Mouse (Mus musculus): Measurements from ENCODE around the gene Htr5b. TPM values are rescaled to one million over a fixed set of nuclear protein-coding genes. Genes with fewer than 3 reads are reported as not detected.

Htr5b gene
- total RNA-seq (2021) = not detected
- long read RNA-seq, experiment 1 = 0 reads
- long read RNA-seq, experiment 2 = 0 reads

DNA sequence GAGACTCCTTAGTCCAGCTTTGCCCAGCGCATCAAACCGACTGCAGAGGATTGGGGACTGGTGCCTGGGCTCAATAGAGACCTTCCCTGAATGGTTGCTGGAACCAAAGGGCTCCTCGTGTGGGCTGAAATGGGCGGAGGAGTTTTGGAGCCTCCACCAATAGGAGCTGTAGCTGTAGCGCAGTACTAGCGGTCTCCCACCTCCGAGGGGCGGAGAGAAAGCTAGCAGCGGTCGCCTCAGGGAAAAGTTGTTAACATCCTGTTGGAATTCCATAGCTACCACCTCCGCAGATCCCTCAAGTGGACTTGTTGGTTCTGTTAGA, at the start of gene Htr5b:
TSS of gene Htr5b (minus strand) at position 67 of the 322 bp plus-strand sequence.
- intact Hi-C loops (cut with DNase I; ENCODE audit: low total_unique reads) = no loop called here
- DNase-seq = no peak

DNA sequence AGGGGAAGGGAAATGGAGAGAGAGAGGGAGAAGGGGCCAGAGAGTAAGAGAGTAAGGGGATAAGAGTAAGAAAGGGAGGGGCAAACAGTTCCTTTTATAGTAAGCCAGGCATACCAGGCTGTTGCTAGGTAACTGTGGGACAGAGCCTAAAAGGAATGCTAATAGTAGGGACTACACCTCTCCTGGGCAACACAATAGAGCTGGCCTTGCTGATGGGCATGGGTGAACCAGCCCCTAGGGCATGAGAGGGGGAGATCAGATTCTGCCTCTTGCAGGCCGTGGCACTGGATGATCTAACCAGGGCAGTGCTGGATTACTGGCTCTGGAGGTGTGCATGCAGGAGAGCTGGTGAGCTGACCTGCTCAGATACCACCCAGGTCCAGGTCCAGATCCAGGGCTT, 49.2 kb upstream of the Htr5b start:
- DNase-seq = no peak
- intact Hi-C loops (cut with DNase I; ENCODE audit: low total_unique reads) = no loop called here

DNA sequence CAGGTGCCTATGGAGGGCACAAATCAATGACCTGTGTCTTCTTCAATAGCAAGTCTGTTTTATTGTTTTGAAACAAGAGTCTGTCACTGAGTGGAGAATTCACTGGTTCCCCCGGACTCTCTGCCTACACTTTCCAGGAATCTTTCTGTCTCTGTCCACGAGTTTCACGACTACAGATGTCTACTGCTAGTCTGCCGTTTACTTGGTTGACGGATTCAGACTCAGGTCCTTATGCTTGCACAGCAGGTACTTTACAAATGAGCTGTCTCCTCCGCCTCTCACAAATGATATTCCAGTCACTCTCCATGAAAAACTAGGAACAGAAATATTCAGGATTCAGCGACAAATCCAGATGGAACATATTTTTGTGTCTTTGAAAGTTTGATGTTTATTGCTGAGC, 42.3 kb upstream of the Htr5b start:
- intact Hi-C loops (cut with DNase I; ENCODE audit: low total_unique reads) = no loop called here
- no peak for DNase-seq

DNA sequence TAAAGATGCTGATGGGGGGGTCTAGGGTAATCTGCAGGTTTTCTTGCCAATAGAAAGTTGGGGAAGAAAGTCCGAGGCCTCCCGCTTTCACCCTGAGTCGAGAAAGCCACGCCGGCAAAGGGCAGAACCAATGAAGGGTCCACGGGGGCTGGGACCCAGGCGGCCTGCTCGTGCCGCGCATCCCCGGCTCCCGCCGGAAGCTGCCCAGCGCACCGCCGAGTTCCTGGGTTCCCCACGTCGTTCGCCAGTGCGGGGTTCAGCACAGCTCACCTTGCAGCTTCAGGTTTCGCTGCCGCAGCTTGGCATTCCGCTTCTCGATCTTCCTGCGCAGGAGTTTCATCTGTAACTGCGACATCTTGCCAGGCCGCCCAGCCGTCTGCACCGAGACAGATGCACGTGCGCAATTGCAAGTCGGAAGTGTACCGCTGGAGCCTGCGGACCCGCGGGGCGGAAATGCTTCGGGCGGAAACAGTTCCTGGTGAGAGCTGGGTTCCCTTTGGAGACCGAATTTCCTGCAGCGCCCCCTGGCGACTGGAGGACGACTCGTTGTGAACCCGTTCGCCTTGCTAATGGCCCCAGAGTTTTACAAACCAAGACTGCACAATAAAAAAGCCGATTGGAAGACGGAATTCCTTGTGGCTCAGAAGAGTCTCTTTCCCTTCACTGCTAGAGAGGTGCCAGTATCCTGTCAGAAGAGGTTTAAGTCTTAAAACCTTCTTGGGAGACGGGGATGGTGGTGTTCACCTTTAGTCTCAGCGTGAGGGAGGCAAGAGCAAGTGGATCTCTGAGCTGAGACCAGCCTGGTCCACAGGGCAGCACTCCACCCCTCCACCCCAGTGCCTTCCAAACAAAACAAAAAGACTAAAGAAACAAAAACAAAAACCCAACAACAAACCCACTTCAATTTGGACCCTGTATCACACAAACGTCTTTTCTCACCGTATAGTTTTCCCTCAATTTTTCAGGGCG, 39.5 kb upstream of the Htr5b start, which contains the start of gene Ddx18:
TSS of gene Ddx18 (minus strand) at position 469 of the 969 bp plus-strand sequence.
- intact Hi-C loops (cut with DNase I; ENCODE audit: low total_unique reads) = no loop called here
- DNase-seq = peak; percentile 97

GRCm38 (mm10) chr1:121557861-121558260, 29.6 kb upstream of the Htr5b start:
- DNase-seq = no peak
- intact Hi-C loops (cut with DNase I; ENCODE audit: low total_unique reads) = no loop called here

DNA sequence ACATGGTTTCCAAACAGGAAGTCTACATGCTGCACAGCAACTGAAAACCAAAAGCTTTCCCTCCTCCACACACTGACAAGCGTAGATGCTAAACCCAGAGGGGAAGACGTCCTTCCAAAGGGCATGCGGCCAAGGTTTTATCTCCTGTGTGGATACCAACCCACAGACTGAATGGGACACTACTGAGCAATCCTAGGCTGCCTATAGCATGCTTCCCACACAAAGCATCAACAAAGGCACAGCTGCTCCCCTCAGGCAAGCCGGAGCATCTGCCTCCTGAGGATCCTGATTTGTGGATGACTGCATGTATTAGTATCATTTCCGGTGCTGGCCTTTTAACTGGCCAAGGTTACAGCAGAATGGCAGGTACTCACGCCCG, 23.2 kb upstream of the Htr5b start:
- no peak for DNase-seq

DNA sequence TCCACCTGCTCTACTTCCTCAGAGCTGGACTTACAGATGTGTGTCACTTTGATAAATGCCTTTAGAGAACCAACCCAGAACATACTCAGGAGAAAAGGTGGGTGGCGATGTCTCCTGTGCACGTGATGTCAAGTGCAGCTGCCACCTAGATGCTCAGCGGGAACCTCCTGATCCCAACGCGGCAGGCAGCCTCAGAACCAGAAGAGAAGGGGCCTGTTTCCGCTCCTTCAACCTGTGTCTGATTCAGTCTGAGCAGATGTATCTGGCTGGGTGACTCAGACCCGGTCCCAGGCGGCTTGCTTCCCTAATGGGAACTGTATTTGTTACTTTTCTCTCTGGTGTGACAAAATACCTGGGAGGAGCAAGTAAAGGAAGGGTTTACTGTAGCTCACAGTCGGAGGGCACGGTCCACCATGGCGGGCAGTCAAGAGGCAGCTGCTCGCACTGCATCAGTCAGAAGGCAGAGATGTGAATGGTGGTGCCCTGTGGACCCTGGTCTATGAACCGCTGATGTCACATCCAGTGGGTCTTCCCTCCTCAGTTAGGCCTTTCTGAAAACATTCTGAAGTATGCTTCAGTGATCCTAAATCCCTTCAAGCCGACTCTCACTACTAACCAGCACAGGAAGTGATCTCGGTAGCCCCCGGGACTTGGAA, 22.7 kb upstream of the Htr5b start:
- intact Hi-C loops (cut with DNase I; ENCODE audit: low total_unique reads) = no loop called here
- DNase-seq = no peak

More for the DNA sequence above, 23.2 kb upstream of the Htr5b start:
- intact Hi-C loops (cut with DNase I; ENCODE audit: low total_unique reads) = no loop called here

DNA sequence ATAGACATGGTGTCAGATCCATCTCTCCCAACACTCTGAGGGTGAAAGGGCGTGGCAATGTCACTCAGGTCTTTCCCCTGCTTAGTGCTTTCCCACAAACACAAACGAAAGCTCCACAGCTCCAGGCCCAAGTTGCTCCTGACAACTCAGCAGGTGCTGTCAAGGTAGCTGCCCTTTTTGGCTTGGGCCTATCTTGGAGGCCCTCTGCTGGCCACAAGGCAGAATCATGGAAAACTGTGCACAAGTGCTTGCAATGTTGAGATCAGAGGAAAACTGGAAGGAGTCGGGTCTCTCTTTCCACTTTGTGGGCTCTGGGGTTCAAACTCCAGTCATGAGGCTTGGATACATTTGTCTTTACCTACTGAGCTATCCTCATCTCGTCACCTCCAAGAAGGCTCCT, 21.2 kb upstream of the Htr5b start:
- intact Hi-C loops (cut with DNase I; ENCODE audit: low total_unique reads) = loop anchor here (10.0 kb wide), 1 partner anchor 105 kb away; no protein-coding TSS in a partner anchor
- no peak for DNase-seq

DNA sequence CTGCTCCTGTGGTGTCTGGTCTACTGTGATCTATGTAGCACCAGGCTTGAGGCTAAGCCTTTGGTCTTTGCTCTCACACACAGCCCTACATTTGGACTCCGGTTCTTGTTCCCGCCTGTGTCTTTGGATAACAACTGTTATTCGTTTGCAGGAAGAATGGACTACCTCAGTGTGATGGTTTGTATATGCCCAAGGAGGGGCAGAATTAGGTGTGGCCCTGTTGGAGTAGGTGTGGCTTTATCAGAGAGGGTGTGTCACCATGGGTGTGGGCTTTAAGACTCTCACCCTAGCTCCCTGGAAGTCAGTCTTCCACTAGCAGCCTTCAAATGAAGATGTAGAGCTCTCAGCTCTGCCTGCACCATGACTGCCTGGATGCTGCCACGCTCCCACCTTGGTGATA, 20.4 kb upstream of the Htr5b start:
- intact Hi-C loops (cut with DNase I; ENCODE audit: low total_unique reads) = loop anchor here (10.0 kb wide), 1 partner anchor 104 kb away; no protein-coding TSS in a partner anchor
- no peak for DNase-seq

- intact Hi-C loops (cut with DNase I; ENCODE audit: low total_unique reads) = loop anchor here (10.0 kb wide), 1 partner anchor 102 kb away; no protein-coding TSS in a partner anchor
- DNase-seq = no peak
Measured at GRCm38 (mm10) chr1:121546844-121547243, 18.6 kb upstream of the Htr5b start.

- intact Hi-C loops (cut with DNase I; ENCODE audit: low total_unique reads) = loop anchor here (10.0 kb wide), 1 partner anchor 96 kb away; no protein-coding TSS in a partner anchor
- DNase-seq = no peak
Measured at GRCm38 (mm10) chr1:121540361-121540760, 12.1 kb upstream of the Htr5b start.

DNA sequence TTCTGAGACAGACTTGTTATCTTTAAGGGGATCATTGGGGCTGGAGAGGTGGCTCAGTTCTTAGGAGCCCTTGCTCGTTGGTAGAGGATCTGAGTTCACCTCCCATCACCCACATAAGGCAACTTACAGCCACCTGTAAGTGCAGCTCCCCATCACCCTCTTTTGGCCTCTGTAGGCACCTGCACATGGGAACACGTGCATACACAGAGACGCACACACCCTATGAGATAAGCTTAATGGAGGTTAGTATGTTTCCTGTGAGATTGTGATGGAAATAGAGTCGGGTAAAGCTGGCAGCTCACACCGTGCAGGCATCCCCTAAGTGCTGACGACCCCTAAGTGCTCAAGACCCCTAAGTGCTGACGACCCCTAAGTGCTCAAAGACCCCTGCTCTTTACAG, 3.2 kb upstream of the Htr5b start:
- intact Hi-C loops (cut with DNase I; ENCODE audit: low total_unique reads) = no loop called here
- no peak for DNase-seq

DNA sequence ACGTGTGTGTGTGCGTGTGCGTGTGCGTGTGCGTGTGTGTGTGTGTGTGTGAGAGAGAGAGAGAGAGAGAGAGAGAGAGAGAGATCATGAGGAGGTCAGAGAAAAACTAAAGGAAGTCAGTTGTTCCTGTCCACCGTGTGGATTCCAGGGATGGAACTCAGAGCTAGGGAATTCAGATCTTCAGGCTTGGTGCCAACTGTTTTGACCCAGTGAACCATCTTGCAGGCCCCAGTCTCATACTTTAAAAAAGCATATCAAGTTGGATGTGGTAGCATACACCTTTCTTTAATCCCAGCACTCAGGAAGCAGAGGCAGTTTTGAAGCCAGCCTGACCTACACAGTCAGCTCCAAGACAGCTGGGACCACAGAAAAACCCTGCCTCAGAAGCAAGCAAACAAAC, 1.0 kb upstream of the Htr5b start:
- no peak for DNase-seq
- intact Hi-C loops (cut with DNase I; ENCODE audit: low total_unique reads) = no loop called here

DNA sequence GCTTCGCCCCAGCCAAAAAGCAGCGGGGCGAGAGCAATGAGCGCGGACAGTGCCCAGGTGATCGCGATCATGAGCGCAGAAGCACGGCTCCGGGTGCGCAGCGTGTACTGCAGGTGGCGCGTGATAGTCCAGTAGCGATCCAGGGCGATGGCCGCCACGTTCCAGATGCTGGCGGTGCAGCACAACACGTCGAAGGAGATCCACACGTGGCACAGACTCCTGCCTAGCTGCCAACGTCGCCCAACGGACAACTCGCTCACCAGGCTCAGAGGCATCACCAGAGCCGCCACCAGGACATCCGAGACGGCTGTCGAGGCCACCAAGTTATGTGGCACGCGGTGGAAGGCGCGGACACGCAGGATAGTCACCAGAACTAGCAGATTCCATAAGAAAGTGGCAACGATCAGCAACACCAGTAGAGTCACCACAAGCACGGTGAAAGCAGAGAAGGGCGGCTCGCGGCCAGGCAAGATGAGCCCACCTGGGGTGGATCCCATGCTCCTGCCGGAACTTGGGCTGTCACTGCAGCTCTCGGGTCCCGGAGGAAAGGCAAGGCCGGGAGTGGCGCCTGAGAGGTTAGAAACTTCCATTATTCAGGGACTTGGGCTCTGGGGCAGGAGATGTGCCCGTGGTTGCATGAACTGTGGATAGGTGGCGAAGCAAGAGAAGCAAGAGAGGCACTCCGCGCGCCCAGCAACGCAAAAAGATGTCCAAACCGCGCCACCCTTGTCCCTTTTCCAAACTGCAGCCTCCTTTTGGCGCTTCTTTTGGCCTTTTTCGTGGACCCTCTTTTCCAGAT, 466 bp downstream of the Htr5b start:
- intact Hi-C loops (cut with DNase I; ENCODE audit: low total_unique reads) = no loop called here
- DNase-seq = no peak

DNA sequence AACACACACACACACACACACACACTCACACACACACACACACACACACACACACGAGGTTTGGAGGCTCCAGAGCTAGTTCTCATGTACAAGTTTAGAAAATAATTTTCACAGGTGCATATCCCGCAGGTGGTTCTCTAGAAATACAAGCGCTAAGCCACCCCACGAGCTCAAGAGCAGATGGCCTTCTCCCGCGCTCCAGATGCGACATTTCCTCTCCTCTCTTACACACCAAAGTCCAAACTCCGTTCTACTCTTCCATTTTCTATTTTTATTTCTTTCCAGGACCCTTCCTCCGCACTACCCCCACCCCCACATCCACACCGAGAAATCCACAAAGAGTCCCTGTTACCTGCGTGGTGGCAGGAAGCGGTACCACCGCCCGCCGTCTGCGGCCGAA, 1.2 kb downstream of the Htr5b start:
- DNase-seq = no peak
- intact Hi-C loops (cut with DNase I; ENCODE audit: low total_unique reads) = no loop called here

DNA sequence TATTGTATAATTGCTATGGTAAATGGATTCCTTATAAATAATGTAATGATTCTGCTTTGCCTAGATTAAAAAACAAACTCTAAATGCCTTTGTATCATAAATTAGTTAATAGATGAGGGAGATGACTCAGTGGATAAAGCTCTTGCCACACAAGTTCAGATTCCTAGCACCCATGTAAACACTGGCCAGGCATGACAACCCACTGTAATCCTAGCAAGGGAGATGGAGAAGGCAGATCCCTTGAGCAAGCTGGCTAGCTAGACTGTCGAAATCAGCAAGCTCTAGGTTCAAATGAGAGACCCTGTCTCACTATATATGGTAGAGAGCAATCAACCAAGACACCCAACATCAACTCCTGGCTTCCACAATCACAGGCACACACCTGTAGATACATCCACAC, 9.7 kb downstream of the Htr5b start:
- intact Hi-C loops (cut with DNase I; ENCODE audit: low total_unique reads) = no loop called here
- DNase-seq = no peak

- no peak for DNase-seq
- intact Hi-C loops (cut with DNase I; ENCODE audit: low total_unique reads) = no loop called here
Measured at GRCm38 (mm10) chr1:121511966-121512365, 16.3 kb downstream of the Htr5b start.

DNA sequence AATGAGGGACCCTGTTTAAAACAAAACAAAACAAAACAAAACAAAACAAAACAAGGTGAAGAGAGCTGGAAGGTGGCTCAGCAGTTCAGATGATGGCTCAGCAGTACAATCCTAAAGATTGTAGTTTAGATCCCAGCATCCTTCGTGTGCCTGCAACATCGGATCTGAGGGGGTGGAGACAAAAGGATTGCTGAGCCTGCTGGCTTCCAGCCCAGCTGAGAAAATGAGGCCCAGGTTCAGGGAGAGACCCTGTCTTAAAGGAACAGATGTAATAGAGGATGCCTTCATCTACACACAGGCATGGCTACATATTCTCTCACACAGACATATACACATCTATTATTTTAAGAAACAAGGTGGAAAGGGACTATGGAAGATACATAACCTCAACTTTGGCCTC, 17.1 kb downstream of the Htr5b start:
- intact Hi-C loops (cut with DNase I; ENCODE audit: low total_unique reads) = no loop called here

DNA sequence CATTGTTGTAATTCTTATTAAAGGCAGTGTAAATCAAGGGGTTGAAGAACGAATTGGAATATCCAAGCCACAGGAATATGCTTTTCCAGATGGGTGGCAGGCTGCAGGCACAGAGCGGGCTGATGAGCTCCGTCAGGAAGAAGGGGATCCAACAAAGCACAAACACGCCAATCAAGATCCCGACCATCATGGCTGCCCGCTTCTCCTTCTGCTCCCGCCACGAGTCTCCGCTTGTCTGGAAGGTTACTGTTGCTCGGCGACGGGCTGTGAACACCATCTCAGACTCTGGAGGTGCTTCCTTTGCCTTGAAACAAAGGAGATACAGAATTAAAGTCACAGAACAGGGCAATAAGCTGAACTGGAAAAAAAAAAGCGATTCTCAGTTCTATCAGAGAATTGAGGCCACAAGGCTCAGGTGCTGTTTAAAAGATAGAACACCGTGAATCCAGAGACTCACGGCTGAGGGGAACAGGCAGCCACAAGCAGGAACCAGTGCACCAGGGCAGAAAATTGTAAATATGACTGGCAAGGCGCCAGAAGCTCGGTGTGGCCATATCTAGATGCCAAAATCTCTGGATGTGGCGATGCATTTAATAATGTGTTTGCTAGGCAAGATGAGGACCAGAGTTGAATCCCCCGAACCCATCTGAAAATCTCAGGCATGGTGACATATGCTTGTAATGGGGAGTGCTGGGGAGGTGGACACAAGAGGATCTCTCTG, 17.7 kb downstream of the Htr5b start:
- intact Hi-C loops (cut with DNase I; ENCODE audit: low total_unique reads) = no loop called here
- DNase-seq = no peak

More for the DNA sequence above, 17.1 kb downstream of the Htr5b start:
- no peak for DNase-seq

Data from gastrocnemius, postnatal 14 days (tissue).